Mouse (Mus musculus) bone marrow macrophage, adult 2 months (primary cell): Measurements from ENCODE around the gene Hist1h1b.

ENCODE experiments used
- CTCF ChIP-seq: IDR thresholded peaks from 2 replicates; pipeline ENCODE4 v1.5.1; 2012; ENCODE audit warnings: low read depth, mild to moderate bottlenecking, low read length, moderate library complexity
- POLR2A ChIP-seq: IDR thresholded peaks from 2 replicates; pipeline ENCODE4 v1.6.1; 2012; ENCODE audit warnings: mild to moderate bottlenecking, low read depth, low read length, borderline replicate concordance

GRCm38 (mm10) chr13:21734010-21734905, 46.2 kb downstream of the Hist1h1b start:
- TF ChIP-seq POLR2A (no peak), CTCF (peak; percentile 61)
